Mouse (Mus musculus): ENCODE results near the gene Ift122.
"Not testable (repeated sequence)": the region's sequence is repeated elsewhere in the genome, so short reads cannot be mapped to it uniquely, and the experiment has no call there.

The Ift122 gene

GRCm38 (mm10) chr6:115853091-115853813 lies at the start of gene Ift122, which contains the start of gene Mbd4:
Gene Ift122, plus strand, starts transcription at chr6:115853470.
Gene Mbd4, minus strand, starts transcription at chr6:115853371.
- DNase-seq = peak; percentile 99

GRCm38 (mm10) chr6:115803541-115804382 lies 49.5 kb upstream of the Ift122 start:
- peak; percentile 66 for DNase-seq

GRCm38 (mm10) chr6:115804432-115805192 lies 48.7 kb upstream of the Ift122 start:
- DNase-seq = no peak

GRCm38 (mm10) chr6:115807464-115808195 lies 45.6 kb upstream of the Ift122 start:
- no peak for DNase-seq

- no peak for DNase-seq
Measured at GRCm38 (mm10) chr6:115808196-115808487, 45.1 kb upstream of the Ift122 start.

- DNase-seq = peak; percentile 84
Measured at GRCm38 (mm10) chr6:115808488-115809231, 44.6 kb upstream of the Ift122 start, which contains the start of gene Rpl32. Gene Rpl32, minus strand, starts transcription at chr6:115808747.

- no peak for DNase-seq
Measured at GRCm38 (mm10) chr6:115811606-115812005, 41.7 kb upstream of the Ift122 start.

GRCm38 (mm10) chr6:115814104-115814503 lies 39.2 kb upstream of the Ift122 start:
- DNase-seq = no peak

GRCm38 (mm10) chr6:115815041-115815440 lies 38.2 kb upstream of the Ift122 start:
- DNase-seq = no peak

- DNase-seq = no peak
Measured at GRCm38 (mm10) chr6:115818129-115818528, 35.1 kb upstream of the Ift122 start.

GRCm38 (mm10) chr6:115821216-115821993 lies 31.9 kb upstream of the Ift122 start:
- DNase-seq = no peak

GRCm38 (mm10) chr6:115823850-115824464 lies 29.3 kb upstream of the Ift122 start:
- DNase-seq = not testable (repeated sequence)

GRCm38 (mm10) chr6:115830779-115831601 lies 22.3 kb upstream of the Ift122 start:
- DNase-seq = no peak

GRCm38 (mm10) chr6:115832152-115832850 lies 21.0 kb upstream of the Ift122 start:
- no peak for DNase-seq

- DNase-seq = no peak
Measured at GRCm38 (mm10) chr6:115833861-115834260, 19.4 kb upstream of the Ift122 start.

- DNase-seq = peak; percentile 82
Measured at GRCm38 (mm10) chr6:115838161-115838597, 15.1 kb upstream of the Ift122 start, which contains the start of gene Efcab12. Gene Efcab12, minus strand, starts transcription at chr6:115838412.

- no peak for DNase-seq
Measured at GRCm38 (mm10) chr6:115838745-115839144, 14.5 kb upstream of the Ift122 start.

- DNase-seq = no peak
Measured at GRCm38 (mm10) chr6:115845006-115845405, 8.3 kb upstream of the Ift122 start.

Measured in cerebellum, adult 11-12 months (tissue).